Mouse (Mus musculus) C2C12 (cell line): ENCODE data around the gene Chn2.

Source experiments
- CEBPB ChIP-seq: IDR thresholded peaks from one replicate; pipeline ENCODE4 v1.6.1; 2011; ENCODE audit warnings: low read depth, mild to moderate bottlenecking, control low read depth, moderate library complexity
- CTCF ChIP-seq: IDR thresholded peaks from one replicate; pipeline ENCODE4 v1.5.1; 2011; ENCODE audit not compliant: control insufficient read depth, insufficient read depth, insufficient read length
- MAX ChIP-seq: IDR thresholded peaks from one replicate; pipeline ENCODE4 v1.6.1; 2011; ENCODE audit warnings: mild to moderate bottlenecking, control low read depth
- MYOD1 ChIP-seq: IDR thresholded peaks from one replicate; pipeline ENCODE4 v1.6.1; 2011; ENCODE audit warnings: low read depth; ENCODE audit not compliant: control insufficient read depth, insufficient read length
- MYOG ChIP-seq: IDR thresholded peaks from one replicate; pipeline ENCODE4 v1.6.1; 2011; ENCODE audit not compliant: control insufficient read depth, insufficient read length; ENCODE audit errors: extremely low read depth
- USF1 ChIP-seq: IDR thresholded peaks from one replicate; pipeline ENCODE4 v1.6.1; 2011; ENCODE audit warnings: low read depth, mild to moderate bottlenecking, control low read depth, moderate library complexity

- TF ChIP-seq CTCF (no peak), MAX (no peak), MYOG (no peak), CEBPB (no peak), MYOD1 (no peak), USF1 (no peak)
Observed at GRCm38 (mm10) chr6:54199516-54199915, 160.2 kb downstream of the Chn2 start.
